Mouse (Mus musculus) stomach, postnatal 0 days (tissue): ENCODE results near the gene Gm45618.

Source experiments
- CTCF ChIP-seq: IDR thresholded peaks from 2 replicates; pipeline ENCODE4 v1.5.1; 2016; ENCODE audit warnings: antibody characterized with exemption, low read depth, mild to moderate bottlenecking, moderate library complexity
- EP300 ChIP-seq: optimal IDR thresholded peaks from 2 replicates; pipeline ENCODE3; 2016; ENCODE audit warnings: antibody characterized with exemption

GRCm38 (mm10) chr7:142144507-142144906 is 24.0 kb upstream of the Gm45618 start, which contains the start of gene Gm45337:
- no peak for TF ChIP-seq CTCF
- no peak for TF ChIP-seq EP300
